Mouse (Mus musculus) MEL (cell line): ENCODE data around the gene Nup54.

Experiments
- BHLHE40 ChIP-seq: IDR thresholded peaks from 2 replicates; pipeline ENCODE4 v1.6.1; 2012; ENCODE audit warnings: low read depth, mild to moderate bottlenecking, inconsistent platforms, low read length, improper control_type of control experiment, borderline replicate concordance
- CTCF ChIP-seq, 3 experiments: IDR thresholded peaks in 2 of 3; conservative IDR thresholded peaks in 1 of 3; 2 replicates each; pipeline ENCODE4 v1.5.1; 2011 to 2012; ENCODE audit warnings: low read length in 3 of 3, low read depth in 2 of 3, mild to moderate bottlenecking in 2 of 3, improper control_type of control experiment in 1 of 3, inconsistent platforms in 1 of 3, mixed read lengths in 1 of 3, moderate library complexity in 1 of 3; ENCODE audit not compliant: control insufficient read depth in 1 of 3, insufficient read depth in 1 of 3, poor library complexity in 1 of 3, severe bottlenecking in 1 of 3
- E2F4 ChIP-seq: IDR thresholded peaks from 2 replicates; pipeline ENCODE4 v1.6.1; 2011; ENCODE audit warnings: low read depth, low read length, improper control_type of control experiment, borderline replicate concordance
- GATA1 ChIP-seq: IDR thresholded peaks from 2 replicates; pipeline ENCODE4 v1.6.1; 2011; ENCODE audit warnings: low read depth, low read length, improper control_type of control experiment
- MAX ChIP-seq: IDR thresholded peaks from 2 replicates; pipeline ENCODE4 v1.6.1; 2011; ENCODE audit warnings: low read length, improper control_type of control experiment
- POLR2A ChIP-seq, 2 experiments: IDR thresholded peaks; 2 replicates each; pipeline ENCODE4 v1.6.1; 2011 to 2012; ENCODE audit warnings: low read length in 2 of 2, mild to moderate bottlenecking in 2 of 2, control low read depth in 1 of 2, improper control_type of control experiment in 1 of 2, low read depth in 1 of 2, moderate library complexity in 1 of 2; ENCODE audit not compliant: control insufficient read depth in 1 of 2, insufficient read depth in 1 of 2, poor library complexity in 1 of 2
- POLR2AphosphoS2 ChIP-seq: IDR thresholded peaks from 2 replicates; pipeline ENCODE4 v1.6.1; 2011; ENCODE audit warnings: low read length, improper control_type of control experiment
- TAL1 ChIP-seq: IDR thresholded peaks from 2 replicates; pipeline ENCODE4 v1.6.1; 2012; ENCODE audit warnings: mild to moderate bottlenecking, inconsistent platforms, low read length, moderate library complexity, mixed read lengths
- TCF12 ChIP-seq: IDR thresholded peaks from 2 replicates; pipeline ENCODE4 v1.6.1; 2014; ENCODE audit warnings: low read depth, mild to moderate bottlenecking, inconsistent platforms, low read length, improper control_type of control experiment, moderate library complexity
- USF1 ChIP-seq: IDR thresholded peaks from 2 replicates; pipeline ENCODE4 v1.6.1; 2014; ENCODE audit warnings: low read depth, mild to moderate bottlenecking, inconsistent platforms, low read length, improper control_type of control experiment, moderate library complexity
- ZC3H11A ChIP-seq: IDR thresholded peaks from 2 replicates; pipeline ENCODE4 v1.6.1; 2012; ENCODE audit warnings: low read depth, mild to moderate bottlenecking, inconsistent platforms, low read length, improper control_type of control experiment
- ZMIZ1 ChIP-seq: IDR thresholded peaks from 2 replicates; pipeline ENCODE4 v1.6.1; 2012; ENCODE audit warnings: low read depth, mild to moderate bottlenecking, inconsistent platforms, low read length, improper control_type of control experiment, moderate library complexity

DNA sequence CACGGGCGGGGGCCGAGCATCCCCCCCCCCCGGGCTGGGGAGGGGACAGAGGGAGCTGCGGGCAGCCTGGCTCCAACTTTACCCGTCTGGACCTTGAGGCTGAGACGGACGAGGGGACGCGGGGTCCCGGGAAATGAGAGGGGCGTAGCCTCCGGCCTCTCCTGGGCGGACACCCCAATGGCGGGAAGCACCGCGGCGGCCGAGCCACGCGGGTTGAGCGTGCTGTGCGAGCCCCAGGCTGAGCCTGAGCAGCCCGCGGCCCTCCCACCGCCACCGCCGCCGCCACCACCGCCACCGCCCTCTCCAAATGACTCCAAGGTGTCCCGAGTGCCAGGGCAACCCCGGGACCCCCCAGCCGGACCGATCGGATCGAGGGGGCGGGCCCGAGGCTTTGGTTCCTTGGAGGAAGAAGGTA lies 441 bp downstream of the Nup54 start:
- no peak for TF ChIP-seq GATA1
- no peak for TF ChIP-seq TAL1
- no peak for TF ChIP-seq ZMIZ1
- TF ChIP-seq TCF12, result no peak
- TF ChIP-seq CTCF (IDR thresholded peaks at IDR 0.05 in 2 of 3, conservative IDR thresholded peaks at IDR 0.05 in 1 of 3; ENCODE audit: control insufficient read depth in 1 of 3, insufficient read depth in 1 of 3, low read depth in 2 of 3, low read length in 3 of 3, poor library complexity in 1 of 3, severe bottlenecking in 1 of 3), result no peak
- TF ChIP-seq MAX, result no peak
- TF ChIP-seq USF1, result no peak
- no peak for TF ChIP-seq BHLHE40
- TF ChIP-seq POLR2AphosphoS2, result no peak
- TF ChIP-seq ZC3H11A, result no peak
- no peak for TF ChIP-seq E2F4
- no peak for TF ChIP-seq POLR2A (IDR thresholded peaks at IDR 0.05; ENCODE audit: control insufficient read depth in 1 of 2, insufficient read depth in 1 of 2, low read depth in 1 of 2, low read length in 2 of 2, poor library complexity in 1 of 2)
